Mouse (Mus musculus) layer of hippocampus, adult 8-10 months (tissue): ENCODE data around the gene C1qc. TPM values are rescaled to one million over a fixed set of nuclear protein-coding genes. Genes with fewer than 3 reads are reported as not detected.
A peak's percentile ranks its signal among the peaks of the same experiment; 100 is the strongest.

Source experiments
- DNase-seq, 2 experiments: peaks; one replicate each; pipeline ENCODE4 v3.0.0; 2022; ENCODE audit warnings: low spot score in 2 of 2
- total RNA-seq, 4 experiments: library from RNA; stranded (reverse); gene quantifications; 2 replicates each; pipeline ENCODE4 v1.2.4; 2022

Gene C1qc
- total RNA-seq, 4 experiments from 2014 or later: 28.3 to 233 (median 108) TPM

DNA sequence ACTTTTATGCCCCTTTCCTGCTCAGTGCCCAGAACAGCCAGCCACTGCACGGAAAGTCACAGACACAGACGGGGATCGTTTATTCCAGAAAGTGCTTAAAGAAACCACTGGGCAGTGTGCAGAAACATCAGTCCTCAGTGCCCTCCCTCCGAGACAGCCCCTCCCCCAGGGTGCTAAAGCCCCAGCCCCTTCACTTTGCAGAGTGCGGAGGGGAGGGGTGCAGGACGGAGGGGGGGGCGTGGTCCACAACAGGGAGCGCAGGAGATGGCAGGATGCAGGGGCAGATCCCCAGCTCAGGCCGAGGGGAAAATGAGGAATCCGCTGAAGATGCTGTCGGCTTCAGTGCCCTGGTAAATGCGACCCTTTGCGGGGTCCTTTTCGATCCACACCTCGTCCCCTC, 3.0 kb upstream of the C1qc start:
- no peak for DNase-seq

GRCm38 (mm10) chr4:136894821-136895220, 2.0 kb upstream of the C1qc start:
- DNase-seq: no peak

DNA sequence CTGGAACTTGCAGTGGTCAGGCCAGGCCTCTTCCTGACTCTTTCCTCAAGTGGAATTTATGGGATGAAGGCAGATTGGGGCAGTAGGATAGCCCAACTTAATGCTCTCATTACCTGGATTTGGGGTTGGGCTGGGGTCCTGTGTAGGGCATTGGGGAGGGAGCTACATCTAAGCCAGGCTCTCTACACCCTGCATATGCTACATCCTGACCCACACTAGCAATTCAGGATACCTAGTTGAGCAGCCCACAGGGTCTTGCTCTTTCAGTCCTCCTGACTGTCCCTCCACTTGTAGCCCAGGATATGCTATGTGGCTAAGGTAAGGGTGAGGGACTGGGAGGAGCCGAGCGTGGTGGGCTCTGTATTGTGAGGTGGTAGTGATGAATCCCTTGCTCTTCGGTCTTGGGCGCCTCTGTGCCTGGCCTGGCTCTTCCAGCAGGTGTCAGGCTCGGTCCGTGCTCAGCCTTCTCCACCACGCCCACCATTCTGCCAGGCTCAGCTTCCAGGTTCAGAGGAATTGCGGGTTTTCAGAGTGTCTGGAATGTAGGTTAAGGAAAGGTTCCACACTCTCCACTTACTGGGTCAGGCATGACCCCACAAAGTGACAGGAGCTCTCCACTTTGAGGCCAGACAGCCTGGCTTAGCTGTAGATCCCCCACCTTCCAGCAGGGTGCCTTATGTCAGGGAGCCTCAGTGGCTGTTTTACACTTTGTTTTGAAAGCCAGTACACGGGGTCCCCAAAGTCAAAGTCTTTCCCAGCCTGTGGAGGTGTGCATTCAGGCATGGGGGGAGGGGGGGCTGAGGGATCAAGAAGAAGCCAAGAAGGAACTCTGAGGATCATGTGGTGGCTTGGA, 1.1 kb upstream of the C1qc start:
- peak in 1 of 2 experiments; percentile 59 for DNase-seq

DNA sequence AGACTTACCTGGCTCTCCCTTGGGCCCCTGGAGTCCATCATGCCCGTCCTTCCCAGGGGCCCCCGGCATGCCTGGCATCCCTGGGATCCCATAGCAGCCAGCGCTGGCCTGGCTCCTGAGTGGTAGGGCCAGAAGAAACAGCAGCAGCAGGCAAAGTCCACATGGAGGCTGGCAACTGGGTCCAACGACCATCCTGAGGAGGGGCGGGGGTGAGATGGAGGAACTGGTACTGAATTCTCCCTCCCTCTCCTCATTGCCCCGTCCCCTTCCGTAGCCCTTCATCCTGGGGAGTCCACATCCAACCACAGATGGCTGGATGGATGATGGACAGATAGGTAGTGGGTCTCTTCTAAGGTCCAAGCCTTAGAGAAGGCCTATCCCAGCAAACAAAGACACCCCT, 494 bp downstream of the C1qc start:
- DNase-seq: no peak

GRCm38 (mm10) chr4:136891115-136891514, 1.8 kb downstream of the C1qc start:
- DNase-seq: no peak

DNA sequence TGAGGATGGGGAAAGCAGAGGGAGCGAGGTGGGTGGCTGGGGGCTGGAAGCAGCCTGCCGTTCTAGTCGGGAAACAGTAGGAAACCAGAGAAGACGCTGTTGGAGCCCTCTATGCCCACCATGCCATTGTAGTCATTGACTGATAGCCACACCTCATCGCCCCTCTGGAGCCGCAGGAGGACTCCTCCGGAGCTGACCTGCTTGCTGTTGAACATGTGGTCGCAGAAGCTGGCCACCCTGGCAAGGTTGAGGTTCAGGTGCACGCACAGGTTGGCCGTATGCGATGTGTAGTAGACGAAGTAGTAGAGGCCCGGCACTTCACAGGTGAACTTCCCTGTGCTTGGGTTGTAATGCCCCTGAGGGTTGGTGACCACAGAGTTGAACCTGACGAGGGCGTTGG, 2.9 kb downstream of the C1qc start:
- no peak for DNase-seq

DNA sequence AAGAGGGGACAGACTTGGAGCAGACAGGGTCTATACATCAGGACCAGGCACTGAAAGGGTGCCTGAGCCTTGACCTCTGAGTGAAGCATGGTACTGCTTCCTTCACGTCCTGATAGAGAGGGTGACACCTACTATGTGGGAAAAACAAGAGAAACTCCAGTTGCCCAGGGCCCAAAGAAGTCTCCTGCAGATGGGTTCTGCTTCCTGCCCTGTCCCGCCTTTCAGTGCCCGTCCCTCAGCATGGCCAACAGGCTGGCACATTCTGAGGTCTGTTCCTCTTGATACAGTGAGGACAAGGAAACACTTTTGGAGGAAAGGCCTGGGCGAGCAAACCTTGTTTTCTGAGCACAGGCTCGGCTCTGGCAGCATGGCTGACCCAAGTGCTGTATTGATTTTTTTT, 5.2 kb downstream of the C1qc start:
- DNase-seq: no peak

- DNase-seq: no peak
These were observed 6.8 kb downstream of the C1qc start, which contains the start of gene C1qb for GRCm38 (mm10) chr4:136886101-136886500. Gene C1qb (minus strand): TSS chr4:136886187.

DNA sequence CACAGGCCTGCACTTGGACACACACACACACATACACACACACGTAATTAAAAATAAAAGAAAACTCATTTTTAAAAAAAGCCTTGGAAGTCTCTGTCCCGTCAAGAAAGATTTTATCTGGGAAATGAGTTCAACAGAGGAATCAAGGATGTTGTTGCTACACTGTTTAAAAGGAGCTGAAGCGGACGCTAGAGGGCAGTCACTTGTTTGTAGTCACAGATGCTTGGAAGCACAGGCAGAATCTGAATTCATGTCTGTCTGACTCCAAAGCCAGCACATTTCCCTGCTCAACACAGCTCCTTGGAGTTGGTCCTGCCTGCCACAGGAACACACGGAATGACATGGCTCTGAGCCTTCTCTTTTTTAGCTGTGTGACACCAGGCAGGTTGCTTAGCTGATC, 14.3 kb downstream of the C1qc start:
- no peak for DNase-seq

- no peak for DNase-seq
These were observed 14.7 kb downstream of the C1qc start for GRCm38 (mm10) chr4:136878171-136878570.

GRCm38 (mm10) chr4:136876971-136877370, 15.9 kb downstream of the C1qc start:
- no peak for DNase-seq

DNA sequence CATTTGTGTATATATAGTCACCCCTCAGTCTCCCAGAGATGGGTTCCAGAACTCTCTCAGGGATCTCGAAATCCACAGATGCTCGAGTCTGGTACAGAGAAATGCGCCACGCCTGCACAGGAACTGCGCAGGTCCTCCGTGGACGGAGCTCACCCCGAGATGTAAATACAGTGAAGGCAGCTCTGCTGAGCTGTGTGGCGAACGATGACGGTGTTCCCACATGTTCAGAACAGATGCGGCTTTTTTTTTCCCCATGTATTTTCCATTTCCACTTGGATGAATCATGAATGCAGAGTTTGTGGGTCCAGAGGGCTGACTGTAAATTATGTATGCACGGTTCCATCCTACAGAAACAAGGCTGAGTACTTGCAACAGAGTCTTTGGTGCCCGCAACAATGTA, 17.9 kb downstream of the C1qc start:
- no peak for DNase-seq

DNA sequence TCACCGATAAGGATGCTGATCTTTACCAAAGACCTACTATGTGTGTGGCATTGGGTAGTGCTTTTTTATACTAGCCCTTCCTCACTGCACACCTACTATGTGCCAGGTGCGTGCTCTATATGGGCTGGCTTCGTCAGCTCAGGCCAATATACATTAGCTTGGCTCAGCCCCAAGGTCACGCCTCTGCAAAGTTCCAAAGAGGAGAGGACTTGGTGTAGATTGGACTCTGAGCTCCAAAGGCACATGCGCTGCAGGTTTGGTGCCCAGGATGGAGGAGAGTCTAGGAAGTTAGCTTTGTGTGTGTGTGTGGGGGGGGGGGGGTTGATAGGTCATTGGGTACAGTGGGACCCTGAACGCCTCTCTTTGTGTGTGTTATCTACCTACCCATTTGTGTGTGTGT, 24.5 kb downstream of the C1qc start:
- DNase-seq: no peak

DNA sequence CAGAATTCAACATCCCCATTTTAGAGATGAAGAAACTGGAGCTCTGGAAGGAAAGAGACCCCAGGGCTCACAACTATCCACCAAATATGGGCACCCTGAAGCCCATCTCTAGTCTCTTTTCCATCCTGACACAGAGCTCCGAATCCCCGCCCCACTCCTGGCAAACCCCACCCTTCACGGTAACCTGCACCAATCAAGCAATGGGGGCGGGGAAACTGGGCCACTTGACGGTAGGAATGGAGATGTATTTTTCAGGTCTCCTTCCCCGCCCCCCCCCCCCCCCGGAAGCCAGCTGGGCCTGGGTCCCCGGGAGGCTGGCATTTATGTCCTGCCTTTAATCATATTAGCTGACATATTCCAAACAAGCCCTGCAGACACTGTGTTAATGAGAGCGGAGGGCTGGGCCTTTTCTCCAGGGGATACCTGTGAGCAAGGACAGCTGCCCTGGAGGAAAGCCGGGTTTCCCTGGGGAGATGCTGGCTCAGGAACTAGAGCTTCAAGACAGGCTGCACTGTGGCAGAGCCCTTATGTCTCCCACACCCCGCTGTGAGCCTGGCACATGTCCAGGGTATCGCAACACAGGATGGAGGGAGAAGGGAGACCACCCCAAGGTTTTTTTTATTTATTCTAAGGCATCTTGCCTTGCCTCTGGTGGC, 25.0 kb downstream of the C1qc start:
- DNase-seq: no peak

GRCm38 (mm10) chr4:136865531-136865930, 27.3 kb downstream of the C1qc start:
- DNase-seq: no peak

- DNase-seq: no peak
These were observed 28.0 kb downstream of the C1qc start for GRCm38 (mm10) chr4:136864751-136865470.

GRCm38 (mm10) chr4:136863517-136863916, 29.3 kb downstream of the C1qc start:
- no peak for DNase-seq

GRCm38 (mm10) chr4:136862411-136862810, 30.5 kb downstream of the C1qc start:
- no peak for DNase-seq

- no peak for DNase-seq
These were observed 31.1 kb downstream of the C1qc start for GRCm38 (mm10) chr4:136861806-136862205.

- no peak for DNase-seq
These were observed 32.8 kb downstream of the C1qc start for GRCm38 (mm10) chr4:136860022-136860421.

GRCm38 (mm10) chr4:136855081-136855480, 37.8 kb downstream of the C1qc start:
- no peak for DNase-seq

GRCm38 (mm10) chr4:136852989-136853388, 39.9 kb downstream of the C1qc start:
- no peak for DNase-seq
